Mouse (Mus musculus): ENCODE measurements around the gene H3f3b. TPM values are rescaled to one million over a fixed set of nuclear protein-coding genes. Genes with fewer than 3 reads are reported as not detected.

H3f3b gene
- polyA plus RNA-seq, 1 experiment from 2014 or later: 684 TPM

GRCm38 (mm10) chr11:116004186-116004823, 23.5 kb downstream of the H3f3b start:
- ATAC-seq (ENCODE audit: insufficient number of reproducible peaks, insufficient read depth, low FRiP score, low read depth): no peak
- H3K4me2 ChIP-seq (ENCODE audit: low read length): peak overlapping the region; percentile 82
- no peaks in the 10 kb centered on the region for H3K9me3 ChIP-seq (ENCODE audit: control insufficient read depth, low read length)
- 24% methylated on average over 8 of the region's 8 CpGs for WGBS
- H3K9ac ChIP-seq (ENCODE audit: low read length): peak overlapping the region; percentile 78
- peaks cover 26% of the 10 kb centered on the region for H3K36me3 ChIP-seq (ENCODE audit: control insufficient read depth, insufficient read depth, low read length)
- peak overlapping the region; percentile 65 to 85 for H3K27ac ChIP-seq (replicated peaks in 1 of 2; ENCODE audit: control insufficient read depth in 1 of 2, insufficient read depth in 1 of 2, low read depth in 2 of 2, low read length in 2 of 2)
- H3K4me1 ChIP-seq (ENCODE audit: control insufficient read depth in 2 of 2, insufficient read depth in 2 of 2, low read length in 2 of 2): peaks cover 10 to 17% of the 10 kb centered on the region in 2 experiments
- peaks cover 7% of the 10 kb centered on the region; the same call in 1 of the 2 replicates for H3K27me3 ChIP-seq (ENCODE audit: control insufficient read depth, insufficient read depth, low read length)
- peak overlapping the region; percentile 39 to 42 for H3K4me3 ChIP-seq (ENCODE audit: control insufficient read depth in 1 of 2, insufficient read depth in 1 of 2, low read depth in 1 of 2, low read length in 2 of 2)

GRCm38 (mm10) chr11:116002894-116003293, 24.9 kb downstream of the H3f3b start:
- 90% methylated on average over 3 of the region's 3 CpGs for WGBS
- no peak overlapping the region for H3K9ac ChIP-seq (ENCODE audit: low read length)

GRCm38 (mm10) chr11:116001725-116002124, 26.0 kb downstream of the H3f3b start:
- H3K9ac ChIP-seq (ENCODE audit: low read length): no peak overlapping the region
- no peak for ATAC-seq (ENCODE audit: insufficient number of reproducible peaks, insufficient read depth, low FRiP score, low read depth)
- H3K4me1 ChIP-seq (ENCODE audit: control insufficient read depth in 2 of 2, insufficient read depth in 2 of 2, low read length in 2 of 2): peaks cover 10 to 17% of the 10 kb centered on the region in 2 experiments
- no peak overlapping the region for H3K4me2 ChIP-seq (ENCODE audit: low read length)
- 65% methylated on average over 6 of the region's 6 CpGs for WGBS
- no peaks in the 10 kb centered on the region for H3K9me3 ChIP-seq (ENCODE audit: control insufficient read depth, low read length)
- no peak overlapping the region for H3K27ac ChIP-seq (replicated peaks in 1 of 2; ENCODE audit: control insufficient read depth in 1 of 2, insufficient read depth in 1 of 2, low read depth in 2 of 2, low read length in 2 of 2)
- peaks cover 2% of the 10 kb centered on the region; the same call in 1 of the 2 replicates for H3K36me3 ChIP-seq (ENCODE audit: control insufficient read depth, insufficient read depth, low read length)
- H3K27me3 ChIP-seq (ENCODE audit: control insufficient read depth, insufficient read depth, low read length): peaks cover 7% of the 10 kb centered on the region; the same call in 1 of the 2 replicates
- no peak overlapping the region for H3K4me3 ChIP-seq (ENCODE audit: control insufficient read depth in 1 of 2, insufficient read depth in 1 of 2, low read depth in 1 of 2, low read length in 2 of 2)

More at GRCm38 (mm10) chr11:116002894-116003293, 24.9 kb downstream of the H3f3b start:
- Histone ChIP-seq H3K27ac (replicated peaks in 1 of 2; ENCODE audit: control insufficient read depth in 1 of 2, insufficient read depth in 1 of 2, low read depth in 2 of 2, low read length in 2 of 2) (no peak overlapping the region), H3K4me1 (ENCODE audit: control insufficient read depth in 2 of 2, insufficient read depth in 2 of 2, low read length in 2 of 2) (peaks cover 10 to 17% of the 10 kb centered on the region in 2 experiments), H3K9me3 (ENCODE audit: control insufficient read depth, low read length) (no peaks in the 10 kb centered on the region), H3K36me3 (ENCODE audit: control insufficient read depth, insufficient read depth, low read length) (peaks cover 13% of the 10 kb centered on the region), H3K27me3 (ENCODE audit: control insufficient read depth, insufficient read depth, low read length) (peaks cover 7% of the 10 kb centered on the region; the same call in 1 of the 2 replicates), H3K4me3 (ENCODE audit: control insufficient read depth in 1 of 2, insufficient read depth in 1 of 2, low read depth in 1 of 2, low read length in 2 of 2) (no peak overlapping the region), H3K4me2 (ENCODE audit: low read length) (no peak overlapping the region)
- ATAC-seq (ENCODE audit: insufficient number of reproducible peaks, insufficient read depth, low FRiP score, low read depth): no peak

GRCm38 (mm10) chr11:116000607-116001006, 27.2 kb downstream of the H3f3b start:
- no peak overlapping the region for H3K4me3 ChIP-seq (ENCODE audit: control insufficient read depth in 1 of 2, insufficient read depth in 1 of 2, low read depth in 1 of 2, low read length in 2 of 2)
- no peaks in the 10 kb centered on the region for H3K9me3 ChIP-seq (ENCODE audit: control insufficient read depth, low read length)
- no peak for ATAC-seq (ENCODE audit: insufficient number of reproducible peaks, insufficient read depth, low FRiP score, low read depth)
- H3K36me3 ChIP-seq (ENCODE audit: control insufficient read depth, insufficient read depth, low read length): no peaks in the 10 kb centered on the region
- H3K4me1 ChIP-seq (ENCODE audit: control insufficient read depth in 2 of 2, insufficient read depth in 2 of 2, low read length in 2 of 2): peaks cover 8 to 13% of the 10 kb centered on the region in 2 experiments
- H3K9ac ChIP-seq (ENCODE audit: low read length): no peak overlapping the region
- H3K4me2 ChIP-seq (ENCODE audit: low read length): no peak overlapping the region
- WGBS: 52% methylated on average over 10 of the region's 10 CpGs
- H3K27me3 ChIP-seq (ENCODE audit: control insufficient read depth, insufficient read depth, low read length): peaks cover 7% of the 10 kb centered on the region; the same call in 1 of the 2 replicates
- no peak overlapping the region for H3K27ac ChIP-seq (replicated peaks in 1 of 2; ENCODE audit: control insufficient read depth in 1 of 2, insufficient read depth in 1 of 2, low read depth in 2 of 2, low read length in 2 of 2)

GRCm38 (mm10) chr11:115999538-116000143, 28.1 kb downstream of the H3f3b start:
- no peak overlapping the region for H3K9ac ChIP-seq (ENCODE audit: low read length)
- H3K27ac ChIP-seq (replicated peaks in 1 of 2; ENCODE audit: control insufficient read depth in 1 of 2, insufficient read depth in 1 of 2, low read depth in 2 of 2, low read length in 2 of 2): no peak overlapping the region
- H3K9me3 ChIP-seq (ENCODE audit: control insufficient read depth, low read length): no peaks in the 10 kb centered on the region
- no peak for ATAC-seq (ENCODE audit: insufficient number of reproducible peaks, insufficient read depth, low FRiP score, low read depth)
- H3K36me3 ChIP-seq (ENCODE audit: control insufficient read depth, insufficient read depth, low read length): no peaks in the 10 kb centered on the region
- H3K27me3 ChIP-seq (ENCODE audit: control insufficient read depth, insufficient read depth, low read length): peaks cover 7% of the 10 kb centered on the region; the same call in 1 of the 2 replicates
- peak overlapping the region; percentile 34 for H3K4me2 ChIP-seq (ENCODE audit: low read length)
- no peak overlapping the region for H3K4me3 ChIP-seq (ENCODE audit: control insufficient read depth in 1 of 2, insufficient read depth in 1 of 2, low read depth in 1 of 2, low read length in 2 of 2)
- 14% methylated on average over 14 of the region's 14 CpGs for WGBS
- peaks cover 2 to 4% of the 10 kb centered on the region in 2 experiments; a peak in 3 of 4 replicates for H3K4me1 ChIP-seq (ENCODE audit: control insufficient read depth in 2 of 2, insufficient read depth in 2 of 2, low read length in 2 of 2)

GRCm38 (mm10) chr11:115999027-115999426, 28.7 kb downstream of the H3f3b start:
- Histone ChIP-seq H3K4me2 (ENCODE audit: low read length) (no peak overlapping the region), H3K9ac (ENCODE audit: low read length) (no peak overlapping the region), H3K4me3 (ENCODE audit: control insufficient read depth in 1 of 2, insufficient read depth in 1 of 2, low read depth in 1 of 2, low read length in 2 of 2) (no peak overlapping the region), H3K27me3 (ENCODE audit: control insufficient read depth, insufficient read depth, low read length) (peaks cover 7% of the 10 kb centered on the region; the same call in 1 of the 2 replicates), H3K27ac (replicated peaks in 1 of 2; ENCODE audit: control insufficient read depth in 1 of 2, insufficient read depth in 1 of 2, low read depth in 2 of 2, low read length in 2 of 2) (no peak overlapping the region), H3K4me1 (ENCODE audit: control insufficient read depth in 2 of 2, insufficient read depth in 2 of 2, low read length in 2 of 2) (no peaks in the 10 kb centered on the region; a peak in 1 of 4 replicates), H3K9me3 (ENCODE audit: control insufficient read depth, low read length) (no peaks in the 10 kb centered on the region), H3K36me3 (ENCODE audit: control insufficient read depth, insufficient read depth, low read length) (no peaks in the 10 kb centered on the region)
- no peak for ATAC-seq (ENCODE audit: insufficient number of reproducible peaks, insufficient read depth, low FRiP score, low read depth)
- 57% methylated on average over 7 of the region's 7 CpGs for WGBS

- H3K4me2 ChIP-seq (ENCODE audit: low read length): no peak overlapping the region
- no peak overlapping the region for H3K9ac ChIP-seq (ENCODE audit: low read length)
- H3K27ac ChIP-seq (replicated peaks in 1 of 2; ENCODE audit: control insufficient read depth in 1 of 2, insufficient read depth in 1 of 2, low read depth in 2 of 2, low read length in 2 of 2): no peak overlapping the region
- 71% methylated on average over 5 of the region's 5 CpGs for WGBS
- H3K4me1 ChIP-seq (ENCODE audit: control insufficient read depth in 2 of 2, insufficient read depth in 2 of 2, low read length in 2 of 2): no peaks in the 10 kb centered on the region; a peak in 1 of 4 replicates
- H3K27me3 ChIP-seq (ENCODE audit: control insufficient read depth, insufficient read depth, low read length): peaks cover 7% of the 10 kb centered on the region; the same call in 1 of the 2 replicates
- no peaks in the 10 kb centered on the region for H3K36me3 ChIP-seq (ENCODE audit: control insufficient read depth, insufficient read depth, low read length)
- no peaks in the 10 kb centered on the region for H3K9me3 ChIP-seq (ENCODE audit: control insufficient read depth, low read length)
- no peak overlapping the region for H3K4me3 ChIP-seq (ENCODE audit: control insufficient read depth in 1 of 2, insufficient read depth in 1 of 2, low read depth in 1 of 2, low read length in 2 of 2)
- ATAC-seq (ENCODE audit: insufficient number of reproducible peaks, insufficient read depth, low FRiP score, low read depth): no peak
These were observed 30.1 kb downstream of the H3f3b start for GRCm38 (mm10) chr11:115997662-115998061.

Measured in heart, embryonic 14.5 days (tissue).